Mouse (Mus musculus): ENCODE measurements around the gene Dnah11. TPM values are rescaled to one million over a fixed set of nuclear protein-coding genes. Genes with fewer than 3 reads are reported as not detected.

The Dnah11 gene
- polyA plus RNA-seq, 1 experiment from 2014 or later, result not detected

DNA sequence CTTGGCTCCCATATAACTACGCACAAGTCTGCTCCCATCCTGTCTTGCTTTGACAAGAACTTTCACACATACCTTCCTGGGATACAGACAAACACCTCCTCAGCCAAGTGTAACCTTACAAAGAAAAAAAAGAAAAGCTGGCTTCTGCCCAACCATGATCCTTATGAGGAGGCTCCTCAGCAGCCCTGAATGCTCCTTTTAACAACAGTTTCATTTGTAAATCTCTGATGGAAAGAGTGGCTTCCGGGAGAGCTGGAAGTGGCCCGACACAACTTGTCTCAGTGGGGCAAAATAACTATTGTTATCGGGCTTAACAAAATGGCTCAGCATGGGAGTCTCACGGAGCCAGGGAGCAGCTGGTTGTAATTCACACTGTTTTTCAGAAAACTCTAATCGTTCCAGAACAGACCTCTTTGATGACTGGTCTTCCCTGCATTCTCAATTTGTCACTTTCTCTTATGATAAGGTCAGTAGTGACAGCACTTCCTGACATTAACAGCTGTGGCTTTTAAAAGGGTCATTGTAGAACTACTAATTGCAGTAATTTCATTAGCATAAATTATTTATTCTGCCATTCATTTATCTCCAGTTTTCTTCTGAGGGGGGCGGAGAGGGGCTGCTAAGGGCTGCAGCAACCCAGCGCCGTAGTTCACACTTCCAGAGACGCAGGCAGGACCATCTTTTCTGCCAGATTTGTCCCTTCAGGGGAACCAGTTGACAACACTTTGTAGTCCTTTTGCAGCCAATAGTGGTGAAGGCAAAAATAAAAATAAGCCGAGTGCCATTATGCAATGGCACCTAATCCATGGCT lies 209.6 kb downstream of the Dnah11 start:
- H3K4me1 ChIP-seq (ENCODE audit: control insufficient read depth in 2 of 2, insufficient read depth in 2 of 2, low read length in 2 of 2), result peaks cover 0 to 12% of the 10 kb centered on the region in 2 experiments; a peak in 3 of 4 replicates
- H3K4me2 ChIP-seq (ENCODE audit: low read length), result peak overlapping the region; percentile 64
- H3K4me3 ChIP-seq (ENCODE audit: control insufficient read depth in 1 of 2, insufficient read depth in 1 of 2, low read depth in 1 of 2, low read length in 2 of 2), result peak overlapping the region in 1 of 2 experiments; percentile 28; a peak in 3 of 4 replicates
- 4% methylated on average over 11 of the region's 11 CpGs for WGBS
- H3K27me3 ChIP-seq (ENCODE audit: control insufficient read depth, insufficient read depth, low read length), result peaks cover 15% of the 10 kb centered on the region; the same call in 1 of the 2 replicates
- no peaks in the 10 kb centered on the region for H3K9me3 ChIP-seq (ENCODE audit: control insufficient read depth, low read length)
- no peak for ATAC-seq (ENCODE audit: insufficient number of reproducible peaks, insufficient read depth, low FRiP score, low read depth)
- H3K36me3 ChIP-seq (ENCODE audit: control insufficient read depth, insufficient read depth, low read length), result no peaks in the 10 kb centered on the region
- no peak overlapping the region for H3K27ac ChIP-seq (replicated peaks in 1 of 2; ENCODE audit: control insufficient read depth in 1 of 2, insufficient read depth in 1 of 2, low read depth in 2 of 2, low read length in 2 of 2)
- peak overlapping the region; percentile 56 for H3K9ac ChIP-seq (ENCODE audit: low read length)

GRCm38 (mm10) chr12:117980315-117980714 lies 218.5 kb downstream of the Dnah11 start:
- H3K4me3 ChIP-seq (ENCODE audit: control insufficient read depth in 1 of 2, insufficient read depth in 1 of 2, low read depth in 1 of 2, low read length in 2 of 2), result no peak overlapping the region
- H3K9me3 ChIP-seq (ENCODE audit: control insufficient read depth, low read length), result no peaks in the 10 kb centered on the region
- H3K4me1 ChIP-seq (ENCODE audit: control insufficient read depth in 2 of 2, insufficient read depth in 2 of 2, low read length in 2 of 2), result peaks cover 2 to 4% of the 10 kb centered on the region in 2 experiments; a peak in 1 of 4 replicates
- 41% methylated on average over 3 of the region's 3 CpGs for WGBS
- no peak overlapping the region for H3K4me2 ChIP-seq (ENCODE audit: low read length)
- no peak overlapping the region for H3K27ac ChIP-seq (replicated peaks in 1 of 2; ENCODE audit: control insufficient read depth in 1 of 2, insufficient read depth in 1 of 2, low read depth in 2 of 2, low read length in 2 of 2)
- H3K9ac ChIP-seq (ENCODE audit: low read length), result no peak overlapping the region
- no peaks in the 10 kb centered on the region for H3K27me3 ChIP-seq (ENCODE audit: control insufficient read depth, insufficient read depth, low read length)
- H3K36me3 ChIP-seq (ENCODE audit: control insufficient read depth, insufficient read depth, low read length), result no peaks in the 10 kb centered on the region
- no peak for ATAC-seq (ENCODE audit: insufficient number of reproducible peaks, insufficient read depth, low FRiP score, low read depth)

GRCm38 (mm10) chr12:117973712-117974111 lies 225.1 kb downstream of the Dnah11 start:
- Histone ChIP-seq H3K9me3 (ENCODE audit: control insufficient read depth, low read length) (no peaks in the 10 kb centered on the region), H3K36me3 (ENCODE audit: control insufficient read depth, insufficient read depth, low read length) (no peaks in the 10 kb centered on the region), H3K27me3 (ENCODE audit: control insufficient read depth, insufficient read depth, low read length) (no peaks in the 10 kb centered on the region), H3K4me2 (ENCODE audit: low read length) (no peak overlapping the region), H3K4me1 (ENCODE audit: control insufficient read depth in 2 of 2, insufficient read depth in 2 of 2, low read length in 2 of 2) (peaks cover 0 to 3% of the 10 kb centered on the region in 2 experiments; a peak in 1 of 4 replicates), H3K27ac (replicated peaks in 1 of 2; ENCODE audit: control insufficient read depth in 1 of 2, insufficient read depth in 1 of 2, low read depth in 2 of 2, low read length in 2 of 2) (no peak overlapping the region), H3K9ac (ENCODE audit: low read length) (no peak overlapping the region), H3K4me3 (ENCODE audit: control insufficient read depth in 1 of 2, insufficient read depth in 1 of 2, low read depth in 1 of 2, low read length in 2 of 2) (no peak overlapping the region)
- ATAC-seq (ENCODE audit: insufficient number of reproducible peaks, insufficient read depth, low FRiP score, low read depth), result no peak

DNA sequence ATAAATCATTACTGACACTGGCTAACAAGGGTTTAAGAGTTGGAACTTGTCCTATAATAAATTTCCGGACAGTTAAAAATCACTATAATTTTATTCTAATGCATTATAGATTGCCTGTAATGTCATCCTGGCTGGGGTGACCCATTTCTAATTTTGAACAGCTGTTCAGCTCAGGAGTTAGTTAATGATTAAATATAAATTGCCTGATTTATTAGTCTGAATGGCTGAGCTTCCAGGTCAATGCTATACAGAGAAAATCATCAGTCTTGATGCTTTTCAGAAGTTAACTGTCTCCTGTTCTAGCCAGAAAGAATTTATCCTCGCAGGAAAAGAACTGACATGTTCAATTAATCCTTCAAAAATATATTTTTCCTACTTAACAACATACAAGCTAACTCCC lies 236.1 kb downstream of the Dnah11 start:
- no peak for ATAC-seq (ENCODE audit: insufficient number of reproducible peaks, insufficient read depth, low FRiP score, low read depth)

DNA sequence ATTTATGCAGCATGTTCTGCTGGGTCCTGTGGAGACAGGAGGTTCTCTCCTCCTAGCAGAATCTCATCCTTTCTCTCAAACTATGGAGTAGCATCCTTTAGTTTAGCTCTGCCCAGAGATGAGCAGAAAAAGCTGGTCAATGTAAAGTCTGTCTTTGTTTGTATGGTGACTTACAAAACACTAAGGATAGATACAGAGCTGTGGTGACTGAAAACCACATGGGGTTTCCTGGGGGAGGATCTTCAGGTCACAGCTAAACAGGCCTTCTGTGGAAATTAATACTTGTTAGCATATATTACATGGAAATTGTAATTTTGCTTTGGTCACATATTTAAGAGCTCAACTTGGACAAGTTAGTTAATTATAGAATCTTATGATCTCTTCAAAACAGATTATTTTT lies 239.6 kb downstream of the Dnah11 start:
- Histone ChIP-seq H3K27ac (replicated peaks in 1 of 2; ENCODE audit: control insufficient read depth in 1 of 2, insufficient read depth in 1 of 2, low read depth in 2 of 2, low read length in 2 of 2) (no peak overlapping the region), H3K4me1 (ENCODE audit: control insufficient read depth in 2 of 2, insufficient read depth in 2 of 2, low read length in 2 of 2) (no peaks in the 10 kb centered on the region), H3K27me3 (ENCODE audit: control insufficient read depth, insufficient read depth, low read length) (no peaks in the 10 kb centered on the region), H3K4me3 (ENCODE audit: control insufficient read depth in 1 of 2, insufficient read depth in 1 of 2, low read depth in 1 of 2, low read length in 2 of 2) (no peak overlapping the region), H3K4me2 (ENCODE audit: low read length) (no peak overlapping the region), H3K9ac (ENCODE audit: low read length) (no peak overlapping the region), H3K36me3 (ENCODE audit: control insufficient read depth, insufficient read depth, low read length) (no peaks in the 10 kb centered on the region), H3K9me3 (ENCODE audit: control insufficient read depth, low read length) (no peaks in the 10 kb centered on the region)
- ATAC-seq (ENCODE audit: insufficient number of reproducible peaks, insufficient read depth, low FRiP score, low read depth), result no peak

More for the DNA sequence above, 236.1 kb downstream of the Dnah11 start:
- Histone ChIP-seq H3K4me2 (ENCODE audit: low read length) (no peak overlapping the region), H3K27me3 (ENCODE audit: control insufficient read depth, insufficient read depth, low read length) (no peaks in the 10 kb centered on the region), H3K4me3 (ENCODE audit: control insufficient read depth in 1 of 2, insufficient read depth in 1 of 2, low read depth in 1 of 2, low read length in 2 of 2) (no peak overlapping the region), H3K9me3 (ENCODE audit: control insufficient read depth, low read length) (no peaks in the 10 kb centered on the region), H3K9ac (ENCODE audit: low read length) (no peak overlapping the region), H3K36me3 (ENCODE audit: control insufficient read depth, insufficient read depth, low read length) (no peaks in the 10 kb centered on the region), H3K27ac (replicated peaks in 1 of 2; ENCODE audit: control insufficient read depth in 1 of 2, insufficient read depth in 1 of 2, low read depth in 2 of 2, low read length in 2 of 2) (no peak overlapping the region), H3K4me1 (ENCODE audit: control insufficient read depth in 2 of 2, insufficient read depth in 2 of 2, low read length in 2 of 2) (no peaks in the 10 kb centered on the region)
- 73% methylated on average over 2 of the region's 2 CpGs for WGBS

DNA sequence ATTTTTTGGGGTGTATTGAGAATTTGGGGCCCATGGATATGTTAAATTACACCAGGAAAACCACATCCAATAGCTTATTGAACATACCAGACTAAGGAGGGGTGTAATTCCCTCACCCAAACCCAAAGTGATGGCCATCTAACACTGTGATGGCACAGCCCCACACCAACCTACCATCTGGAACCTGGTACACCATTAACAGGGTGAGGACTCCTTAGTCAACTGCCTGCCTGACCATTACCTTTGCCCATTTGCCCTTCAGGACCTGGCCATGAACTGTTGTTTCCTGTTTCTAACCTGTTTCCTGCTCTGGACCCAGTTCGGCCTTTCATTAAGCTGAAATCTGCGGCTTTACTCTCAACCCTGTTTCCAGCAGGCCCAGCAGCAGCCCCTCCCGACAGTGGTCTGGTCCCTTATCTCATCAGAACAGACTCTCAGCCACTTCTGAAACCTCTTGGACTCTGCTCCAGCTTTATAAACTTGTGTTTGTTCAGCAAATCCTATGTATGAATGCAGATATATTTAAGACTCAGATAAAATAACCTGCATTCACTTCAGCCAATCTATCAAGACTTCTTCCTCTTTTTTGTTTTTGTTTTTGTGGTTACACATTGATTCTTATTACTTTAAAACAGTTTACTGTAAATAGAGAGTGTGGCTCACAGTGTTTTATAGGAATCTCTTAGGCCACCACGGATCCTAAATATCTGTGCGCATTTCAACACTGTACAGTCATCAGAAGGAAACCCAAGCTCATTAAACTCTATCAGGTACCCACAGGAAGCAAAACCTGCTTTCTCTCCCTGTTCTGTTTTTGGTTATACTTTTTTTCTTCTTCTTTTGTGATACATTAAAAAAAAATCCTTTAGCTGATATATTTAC lies 251.8 kb downstream of the Dnah11 start:
- peak; percentile 71; the same call in 1 of the 2 replicates for ATAC-seq (ENCODE audit: insufficient number of reproducible peaks, insufficient read depth, low FRiP score, low read depth)
- no peaks in the 10 kb centered on the region for H3K36me3 ChIP-seq (ENCODE audit: control insufficient read depth, insufficient read depth, low read length)

DNA sequence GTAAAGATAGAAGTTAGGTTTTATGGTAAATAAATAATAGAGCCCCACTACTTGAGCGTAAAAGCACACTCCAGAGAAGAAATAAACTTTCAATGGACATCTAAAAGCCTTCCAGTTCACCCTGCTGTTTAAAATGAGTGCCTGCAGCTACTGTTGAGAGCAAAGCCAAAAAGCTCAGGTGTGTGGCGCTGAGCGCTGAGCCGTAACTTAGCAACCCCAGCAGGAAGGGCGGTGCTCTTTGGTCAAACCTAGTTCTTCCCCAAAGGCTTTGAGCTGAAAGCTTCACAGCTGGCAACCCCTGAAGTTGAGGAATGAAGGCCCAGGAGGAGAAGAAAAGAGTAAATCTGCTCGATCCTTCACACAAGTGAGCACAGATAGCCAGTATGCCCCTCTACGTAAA lies 256.9 kb downstream of the Dnah11 start:
- Histone ChIP-seq H3K27ac (replicated peaks in 1 of 2; ENCODE audit: control insufficient read depth in 1 of 2, insufficient read depth in 1 of 2, low read depth in 2 of 2, low read length in 2 of 2) (no peak overlapping the region), H3K9ac (ENCODE audit: low read length) (no peak overlapping the region), H3K4me1 (ENCODE audit: control insufficient read depth in 2 of 2, insufficient read depth in 2 of 2, low read length in 2 of 2) (peaks cover 3% of the 10 kb centered on the region in 2 experiments; a peak in 3 of 4 replicates), H3K27me3 (ENCODE audit: control insufficient read depth, insufficient read depth, low read length) (no peaks in the 10 kb centered on the region), H3K4me3 (ENCODE audit: control insufficient read depth in 1 of 2, insufficient read depth in 1 of 2, low read depth in 1 of 2, low read length in 2 of 2) (no peak overlapping the region), H3K36me3 (ENCODE audit: control insufficient read depth, insufficient read depth, low read length) (no peaks in the 10 kb centered on the region), H3K9me3 (ENCODE audit: control insufficient read depth, low read length) (no peaks in the 10 kb centered on the region), H3K4me2 (ENCODE audit: low read length) (no peak overlapping the region)
- no peak for ATAC-seq (ENCODE audit: insufficient number of reproducible peaks, insufficient read depth, low FRiP score, low read depth)
- 58% methylated on average over 7 of the region's 7 CpGs for WGBS

More for the DNA sequence above, 251.8 kb downstream of the Dnah11 start:
- no peaks in the 10 kb centered on the region for H3K27me3 ChIP-seq (ENCODE audit: control insufficient read depth, insufficient read depth, low read length)
- peak overlapping the region; percentile 18 to 44; a peak in 1 of 4 replicates for H3K27ac ChIP-seq (replicated peaks in 1 of 2; ENCODE audit: control insufficient read depth in 1 of 2, insufficient read depth in 1 of 2, low read depth in 2 of 2, low read length in 2 of 2)
- no peak overlapping the region for H3K9ac ChIP-seq (ENCODE audit: low read length)
- no peak overlapping the region for H3K4me3 ChIP-seq (ENCODE audit: control insufficient read depth in 1 of 2, insufficient read depth in 1 of 2, low read depth in 1 of 2, low read length in 2 of 2)
- H3K4me1 ChIP-seq (ENCODE audit: control insufficient read depth in 2 of 2, insufficient read depth in 2 of 2, low read length in 2 of 2), result peaks cover 3 to 6% of the 10 kb centered on the region in 2 experiments; a peak in 3 of 4 replicates
- H3K9me3 ChIP-seq (ENCODE audit: control insufficient read depth, low read length), result no peaks in the 10 kb centered on the region
- 24% methylated on average over 5 of the region's 5 CpGs for WGBS
- H3K4me2 ChIP-seq (ENCODE audit: low read length), result no peak overlapping the region

All from heart, embryonic 14.5 days (tissue).